Mouse (Mus musculus) limb, embryonic 13.5 days (tissue): ENCODE measurements around the gene Tjp2. TPM values are rescaled to one million over a fixed set of nuclear protein-coding genes. Genes with fewer than 3 reads are reported as not detected.
A peak's percentile ranks its signal among the peaks of the same experiment; 100 is the strongest.
"Not testable (repeated sequence)": the region's sequence is repeated elsewhere in the genome, so short reads cannot be mapped to it uniquely, and the experiment has no call there.

ENCODE experiments used
- ATAC-seq: fragments of 200-750 bp; cut with Nextera tagmentation; 2 replicates; pipeline ENCODE4 v1.8.0; 2017; ENCODE audit warnings: low read depth, moderate number of reproducible peaks, moderate TSS enrichment; ENCODE audit not compliant: low FRiP score
- H3K27ac ChIP-seq: fragments of 300-500 bp; sonication (generic); 2 replicates; pipeline ENCODE4 v1.5.1; 2015; ENCODE audit warnings: inconsistent platforms, mild to moderate bottlenecking, moderate library complexity
- H3K27me3 ChIP-seq: fragments of 300-500 bp; sonication (generic); 2 replicates; pipeline ENCODE4 v1.6.1; 2015; ENCODE audit warnings: mild to moderate bottlenecking, inconsistent platforms
- H3K36me3 ChIP-seq: fragments of 300-500 bp; sonication (generic); 2 replicates; pipeline ENCODE4 v1.6.1; 2015; ENCODE audit warnings: inconsistent platforms, mild to moderate bottlenecking, moderate library complexity
- H3K4me1 ChIP-seq: fragments of 300-500 bp; sonication (generic); 2 replicates; pipeline ENCODE4 v1.6.1; 2015; ENCODE audit warnings: inconsistent platforms
- H3K4me2 ChIP-seq: fragments of 300-500 bp; sonication (generic); replicated peaks from 2 replicates; pipeline ENCODE4 v1.6.1; 2015; ENCODE audit warnings: inconsistent platforms, mild to moderate bottlenecking, moderate library complexity
- H3K4me3 ChIP-seq: fragments of 300-500 bp; sonication (generic); 2 replicates; pipeline ENCODE4 v1.5.1; 2015; ENCODE audit warnings: moderate library complexity, mild to moderate bottlenecking, inconsistent platforms
- H3K9ac ChIP-seq: fragments of 300-500 bp; sonication (generic); 2 replicates; pipeline ENCODE4 v1.6.1; 2015; ENCODE audit warnings: mild to moderate bottlenecking, inconsistent platforms
- H3K9me3 ChIP-seq: fragments of 300-500 bp; sonication (generic); 2 replicates; pipeline ENCODE4 v1.6.1; 2016; ENCODE audit warnings: inconsistent platforms
- WGBS: fragments of 180-500 bp; shearing (Covaris S2); methylation state at CpG from one replicate; pipeline ENCODE4 v1.1.7; 2015; 5-methylcytosine and 5-hydroxymethylcytosine counted together
- polyA plus RNA-seq: library from polyadenylated mRNA; unstranded; fragments of >200 nt; fragmentation: Nextera tagmentation; extraction: Ambion mirVana; gene quantifications from 2 replicates; pipeline ENCODE4 v1.2.1, GENCODE M21; 2015

Tjp2 gene
- polyA plus RNA-seq, 1 experiment from 2014 or later: 17.3 TPM

DNA sequence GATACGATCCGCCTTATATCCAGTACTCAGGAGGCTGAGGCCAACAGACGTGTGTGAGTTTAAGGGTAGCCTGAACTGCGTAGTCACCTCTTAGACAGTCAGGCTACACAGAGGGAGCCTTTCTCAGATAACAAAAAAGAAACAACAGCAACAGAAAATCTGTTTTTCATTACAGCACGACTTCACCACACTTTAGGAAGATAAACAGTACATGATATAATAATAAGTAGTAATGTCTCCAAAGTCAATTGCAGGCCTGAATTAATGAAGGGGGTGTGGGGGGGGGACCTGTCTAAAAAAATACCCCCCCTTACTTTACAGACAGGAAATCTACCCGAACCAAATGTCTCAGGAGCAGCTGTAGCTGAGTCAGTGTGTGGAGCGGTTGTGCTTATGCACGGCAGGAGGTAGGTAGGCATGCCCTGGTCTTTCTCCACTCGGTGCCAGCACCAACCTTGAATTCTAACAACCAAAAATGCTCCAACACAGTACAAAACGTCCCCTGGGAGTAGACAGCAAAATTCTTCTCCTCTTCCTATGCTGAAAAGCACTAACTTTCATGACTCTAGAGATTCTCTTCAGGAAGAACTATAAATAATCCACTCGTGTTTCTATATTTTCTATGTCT lies 26.0 kb downstream of the Tjp2 start:
- Histone ChIP-seq H3K9me3 (peaks cover 4% of the 10 kb centered on the region; the same call in 1 of the 2 replicates), H3K4me1 (peaks cover 16% of the 10 kb centered on the region), H3K36me3 (no peaks in the 10 kb centered on the region), H3K4me2 (no peak overlapping the region), H3K4me3 (no peak overlapping the region), H3K27ac (no peak overlapping the region), H3K27me3 (no peaks in the 10 kb centered on the region), H3K9ac (no peak overlapping the region)
- no peak for ATAC-seq
- 44% methylated on average over 11 of the region's 11 CpGs for WGBS

DNA sequence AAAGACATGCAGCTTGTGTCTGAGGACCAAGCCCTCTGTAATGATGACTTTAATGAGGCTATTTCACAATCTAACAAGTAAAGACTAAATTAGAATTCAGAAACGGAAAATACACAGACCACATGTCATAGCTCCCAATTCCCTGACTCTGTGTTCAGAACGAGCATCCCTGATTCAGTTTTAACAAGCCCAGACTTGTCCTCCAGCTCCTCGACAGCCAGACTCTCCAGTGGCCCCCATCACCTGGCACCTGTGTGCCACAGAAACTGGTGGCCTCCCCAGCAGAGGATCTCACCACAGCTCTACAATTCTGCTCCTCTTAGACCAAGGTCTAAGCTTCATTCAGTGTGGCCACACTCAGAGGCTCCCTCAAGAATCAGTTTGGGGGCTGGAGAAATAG lies 27.5 kb downstream of the Tjp2 start:
- H3K4me1 ChIP-seq: peaks cover 16% of the 10 kb centered on the region
- H3K4me3 ChIP-seq: no peak overlapping the region
- H3K27ac ChIP-seq: no peak overlapping the region
- peaks cover 4% of the 10 kb centered on the region; the same call in 1 of the 2 replicates for H3K9me3 ChIP-seq
- no peaks in the 10 kb centered on the region for H3K27me3 ChIP-seq
- WGBS: 42% methylated on average over 3 of the region's 3 CpGs
- H3K4me2 ChIP-seq: no peak overlapping the region
- H3K36me3 ChIP-seq: no peaks in the 10 kb centered on the region
- no peak overlapping the region for H3K9ac ChIP-seq
- ATAC-seq: no peak

DNA sequence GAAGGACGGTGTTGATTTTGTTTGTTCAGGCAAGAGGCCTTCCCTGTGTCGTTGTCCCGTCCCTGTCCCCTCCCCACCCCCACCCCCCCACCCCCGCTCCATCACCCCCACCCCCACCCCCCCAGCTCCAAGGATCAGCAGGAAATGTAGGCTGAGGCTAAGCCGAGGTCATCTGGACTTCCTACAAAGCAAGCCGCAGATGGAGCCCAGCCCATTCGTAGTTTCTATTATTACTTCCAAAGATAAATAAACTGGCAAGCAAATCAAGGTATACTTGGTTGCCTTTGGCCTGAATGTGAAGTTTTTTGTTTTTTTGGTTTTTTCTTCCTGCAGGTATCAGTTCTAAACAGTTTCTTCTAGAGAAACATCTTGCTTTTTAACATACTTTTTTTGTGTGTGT lies 29.6 kb downstream of the Tjp2 start:
- H3K9ac ChIP-seq: no peak overlapping the region
- 67% methylated on average over 7 of the region's 7 CpGs for WGBS
- H3K9me3 ChIP-seq: peaks cover 4% of the 10 kb centered on the region; the same call in 1 of the 2 replicates
- H3K27ac ChIP-seq: no peak overlapping the region
- no peak for ATAC-seq
- no peaks in the 10 kb centered on the region for H3K36me3 ChIP-seq
- H3K27me3 ChIP-seq: no peaks in the 10 kb centered on the region
- H3K4me1 ChIP-seq: peaks cover 8% of the 10 kb centered on the region; the same call in 1 of the 2 replicates
- no peak overlapping the region for H3K4me2 ChIP-seq
- no peak overlapping the region for H3K4me3 ChIP-seq

DNA sequence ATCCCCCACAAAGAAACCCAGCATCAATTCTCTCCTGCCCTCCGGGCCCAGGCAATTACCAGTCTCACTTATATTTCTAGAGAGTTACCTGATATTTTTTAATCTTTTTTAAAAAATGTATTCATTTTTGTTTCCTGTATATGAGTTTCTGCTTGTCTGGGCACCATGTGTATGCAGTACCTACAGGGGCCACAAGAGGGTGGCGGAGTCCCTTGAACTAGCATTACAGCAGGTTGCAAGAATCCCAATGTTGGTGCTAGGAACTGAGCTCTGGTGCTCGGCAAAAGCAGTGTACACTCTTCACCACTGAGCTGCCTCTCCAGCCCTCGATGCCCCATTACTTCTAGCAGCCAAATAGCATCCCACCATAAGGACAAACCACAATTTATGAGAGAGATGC lies 30.6 kb downstream of the Tjp2 start:
- ATAC-seq: no peak
- Histone ChIP-seq H3K27me3 (no peaks in the 10 kb centered on the region), H3K9me3 (peaks cover 4% of the 10 kb centered on the region; the same call in 1 of the 2 replicates), H3K4me1 (0 out of 2 replicates have a peak, but pooled peaks cover 5% of the 10 kb centered on the region), H3K9ac (no peak overlapping the region), H3K36me3 (no peaks in the 10 kb centered on the region), H3K4me3 (no peak overlapping the region), H3K4me2 (no peak overlapping the region), H3K27ac (no peak overlapping the region)
- WGBS: 93% methylated on average over 4 of the region's 4 CpGs

DNA sequence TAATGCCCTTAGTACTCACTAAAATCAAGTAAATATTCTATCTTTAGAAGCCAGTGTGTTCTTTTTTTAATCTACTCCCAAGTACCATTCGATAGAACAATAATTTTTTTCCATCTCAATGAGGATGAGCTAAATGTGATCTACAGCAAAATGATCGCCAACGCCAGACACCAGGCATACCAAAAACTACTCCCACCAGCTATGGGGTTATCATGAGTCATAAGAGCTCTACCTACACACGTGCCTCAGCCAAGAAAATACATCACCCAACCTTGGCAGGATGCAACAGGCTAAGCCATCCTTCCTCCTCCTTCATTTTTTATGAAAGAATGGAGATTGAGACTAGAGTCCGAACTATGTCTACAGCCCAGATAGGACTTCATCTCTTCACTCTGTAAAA lies 31.9 kb downstream of the Tjp2 start:
- Histone ChIP-seq H3K9ac (no peak overlapping the region), H3K4me2 (no peak overlapping the region), H3K4me1 (no peaks in the 10 kb centered on the region), H3K36me3 (no peaks in the 10 kb centered on the region), H3K9me3 (peaks cover 4% of the 10 kb centered on the region; the same call in 1 of the 2 replicates), H3K27ac (no peak overlapping the region), H3K27me3 (no peaks in the 10 kb centered on the region), H3K4me3 (no peak overlapping the region)
- no peak for ATAC-seq
- WGBS: 91% methylated on average over 5 of the region's 5 CpGs

DNA sequence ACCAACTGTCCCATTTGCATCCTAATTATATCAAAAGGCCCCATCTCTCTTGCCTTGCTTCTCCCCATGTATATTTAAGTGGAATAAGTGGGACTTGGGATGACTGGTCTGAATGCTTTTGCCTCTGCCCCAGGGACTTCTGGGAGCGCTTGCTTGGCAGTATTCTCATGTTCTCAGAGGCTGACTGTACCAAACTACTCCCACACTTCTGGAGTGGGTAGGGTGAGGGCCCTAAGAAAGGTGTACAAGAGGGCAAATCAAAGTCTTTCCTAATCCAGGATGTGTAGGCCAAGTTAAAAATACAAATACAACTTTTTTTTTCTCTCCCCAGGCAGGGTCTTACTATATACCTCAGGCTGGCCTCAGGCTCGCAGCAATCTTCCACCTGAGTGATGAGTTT lies 37.0 kb downstream of the Tjp2 start:
- H3K27ac ChIP-seq: no peak overlapping the region
- H3K36me3 ChIP-seq: no peaks in the 10 kb centered on the region
- no peaks in the 10 kb centered on the region for H3K4me1 ChIP-seq
- H3K4me3 ChIP-seq: no peak overlapping the region
- no peaks in the 10 kb centered on the region for H3K9me3 ChIP-seq
- H3K27me3 ChIP-seq: no peaks in the 10 kb centered on the region
- no peak for ATAC-seq
- no peak overlapping the region for H3K4me2 ChIP-seq
- no peak overlapping the region for H3K9ac ChIP-seq
- 88% methylated on average over 2 of the region's 2 CpGs for WGBS

DNA sequence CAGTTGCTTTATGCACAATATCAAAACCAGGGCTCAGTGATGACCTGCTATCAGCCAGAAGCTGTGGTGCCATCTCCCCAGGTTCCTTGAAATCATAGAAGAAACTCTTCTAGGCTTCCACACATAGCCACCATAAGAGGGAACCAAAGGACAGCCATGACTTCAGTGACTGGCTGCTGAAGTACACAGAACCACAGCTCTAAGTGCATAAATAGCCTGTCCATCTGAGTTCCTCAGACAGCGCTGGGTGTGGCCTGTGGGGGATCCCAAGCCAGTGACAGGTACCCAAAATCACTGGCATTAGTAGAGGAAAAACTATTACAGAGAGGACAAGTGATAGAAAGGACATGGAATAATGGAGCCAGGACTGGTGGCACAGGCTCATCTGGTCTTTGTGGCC lies 37.5 kb downstream of the Tjp2 start:
- not testable (repeated sequence) for H3K4me2 ChIP-seq, H3K9ac ChIP-seq, H3K9me3 ChIP-seq, ATAC-seq, H3K4me3 ChIP-seq, H3K27ac ChIP-seq, H3K36me3 ChIP-seq, H3K4me1 ChIP-seq, H3K27me3 ChIP-seq
- 88% methylated on average over 1 of the region's 1 CpGs for WGBS

DNA sequence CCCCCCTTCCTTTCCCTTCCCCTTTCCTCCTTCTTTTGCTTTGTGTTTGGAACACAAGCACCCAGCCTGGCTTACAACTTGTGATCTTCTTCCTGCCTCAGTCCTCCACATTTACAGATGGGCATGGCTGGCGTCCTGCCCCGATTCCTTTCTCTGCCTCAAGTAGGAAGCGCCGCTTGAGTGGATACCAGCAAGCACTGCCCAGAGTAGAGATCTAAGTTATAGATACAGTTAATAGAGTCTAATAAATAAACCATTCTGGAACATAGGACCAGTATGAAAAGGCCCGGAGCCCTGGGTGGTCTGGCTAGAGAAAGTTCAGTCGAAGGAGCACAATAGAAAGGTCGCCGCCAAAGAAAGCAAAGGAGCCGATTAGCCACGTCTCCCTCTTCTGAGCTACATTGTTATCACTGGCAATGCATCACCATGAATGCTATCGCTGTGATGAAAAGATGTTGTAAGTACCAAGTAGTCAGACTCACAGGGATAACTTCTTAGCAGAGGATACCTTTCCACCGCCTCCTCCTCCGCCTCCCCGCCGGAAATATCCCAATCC lies 41.1 kb downstream of the Tjp2 start:
- Histone ChIP-seq H3K36me3 (no peaks in the 10 kb centered on the region), H3K9ac (no peak overlapping the region), H3K27me3 (no peaks in the 10 kb centered on the region), H3K4me3 (no peak overlapping the region), H3K4me1 (no peaks in the 10 kb centered on the region), H3K9me3 (no peaks in the 10 kb centered on the region), H3K4me2 (no peak overlapping the region), H3K27ac (no peak overlapping the region)
- WGBS: 92% methylated on average over 15 of the region's 15 CpGs
- no peak for ATAC-seq

DNA sequence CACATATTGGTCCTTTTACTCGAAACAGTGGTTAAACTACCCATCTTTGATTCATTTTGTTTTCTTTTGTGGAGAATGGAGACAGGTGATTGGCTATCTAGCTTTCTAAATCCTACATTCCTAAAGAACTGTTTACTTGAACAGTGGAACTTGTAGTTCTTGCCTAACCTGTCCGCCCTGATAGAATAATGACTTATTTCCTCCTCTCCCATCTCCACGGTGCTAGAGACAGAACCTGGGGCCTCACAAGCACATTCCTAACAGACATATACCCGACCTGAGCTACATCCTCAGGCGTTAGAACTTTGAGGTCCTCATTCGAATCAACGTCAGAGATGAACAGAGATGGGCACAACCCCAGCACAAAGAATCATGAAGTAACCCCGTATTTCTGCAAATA lies 44.4 kb downstream of the Tjp2 start:
- no peak for ATAC-seq
- Histone ChIP-seq H3K27ac (no peak overlapping the region), H3K36me3 (no peaks in the 10 kb centered on the region), H3K27me3 (no peaks in the 10 kb centered on the region), H3K9ac (no peak overlapping the region), H3K4me2 (no peak overlapping the region), H3K9me3 (no peaks in the 10 kb centered on the region), H3K4me1 (peaks cover 3% of the 10 kb centered on the region), H3K4me3 (no peak overlapping the region)
- WGBS: 70% methylated on average over 8 of the region's 8 CpGs

DNA sequence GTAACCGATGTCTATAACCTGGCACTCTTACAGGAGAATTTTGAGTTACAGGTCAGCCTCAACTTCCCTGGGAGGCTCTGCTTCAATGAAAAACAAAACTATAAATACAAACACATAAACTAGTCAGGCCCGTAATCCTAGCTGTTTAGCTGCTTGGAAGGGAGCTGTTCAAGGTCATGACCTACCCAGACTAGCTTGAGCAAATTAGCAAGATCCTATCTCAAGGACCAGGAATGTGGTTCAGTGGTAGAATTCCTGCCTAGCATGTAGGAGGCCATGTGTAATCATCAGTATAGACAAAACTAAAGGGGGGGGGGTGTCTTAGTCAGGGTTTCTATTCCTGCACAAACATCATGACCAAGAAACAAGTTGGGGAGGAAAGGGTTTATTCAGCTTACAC lies 46.7 kb downstream of the Tjp2 start:
- no peak overlapping the region for H3K4me2 ChIP-seq
- WGBS: 64% methylated on average over 2 of the region's 2 CpGs
- no peaks in the 10 kb centered on the region for H3K9me3 ChIP-seq
- ATAC-seq: no peak
- H3K36me3 ChIP-seq: no peaks in the 10 kb centered on the region
- H3K4me1 ChIP-seq: peaks cover 16% of the 10 kb centered on the region
- H3K9ac ChIP-seq: no peak overlapping the region
- H3K4me3 ChIP-seq: no peak overlapping the region
- no peaks in the 10 kb centered on the region for H3K27me3 ChIP-seq
- no peak overlapping the region for H3K27ac ChIP-seq

DNA sequence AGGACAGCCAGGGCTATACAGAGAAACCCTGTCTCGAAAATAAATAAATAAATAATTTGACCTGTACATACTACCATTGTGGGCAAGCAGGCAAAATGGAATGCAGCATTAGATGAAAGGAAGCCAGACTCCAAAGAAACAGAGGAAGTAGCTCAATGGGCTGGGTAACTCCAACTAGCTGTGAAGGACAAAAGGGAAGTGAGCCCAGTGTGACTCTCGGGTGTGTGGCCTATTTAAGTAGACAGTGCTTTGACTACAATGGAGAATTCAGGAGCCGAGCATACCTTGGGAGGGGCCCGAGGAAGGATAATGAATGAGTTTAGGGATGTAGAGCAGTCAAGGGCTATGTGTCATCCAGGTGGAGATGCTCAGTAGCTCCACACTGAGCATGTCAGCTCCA lies 48.1 kb downstream of the Tjp2 start:
- Histone ChIP-seq H3K27ac (no peak overlapping the region), H3K9ac (no peak overlapping the region), H3K4me3 (no peak overlapping the region), H3K4me1 (peaks cover 22% of the 10 kb centered on the region), H3K4me2 (no peak overlapping the region), H3K27me3 (no peaks in the 10 kb centered on the region), H3K36me3 (no peaks in the 10 kb centered on the region), H3K9me3 (no peaks in the 10 kb centered on the region)
- 88% methylated on average over 4 of the region's 4 CpGs for WGBS
- no peak for ATAC-seq

DNA sequence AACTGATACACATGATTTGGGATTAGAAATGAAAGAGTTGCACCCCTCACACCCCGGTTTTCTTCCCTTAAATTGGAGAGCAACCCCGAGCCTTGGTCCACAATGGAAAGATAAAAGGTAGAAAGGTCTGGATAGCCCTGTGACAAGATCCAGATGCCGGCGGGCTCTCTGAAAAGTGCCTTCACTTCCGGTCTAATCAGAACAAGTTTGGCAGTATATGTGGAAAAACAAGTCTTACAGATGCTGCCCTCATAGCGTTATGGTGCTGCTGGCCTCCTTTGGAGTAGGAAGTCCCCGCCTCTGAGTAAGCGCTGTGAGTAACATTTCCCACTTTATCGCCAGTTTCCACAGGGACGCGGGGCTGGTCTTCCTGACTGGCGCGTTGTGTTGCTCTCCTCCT lies 49.9 kb downstream of the Tjp2 start:
- Histone ChIP-seq H3K27me3 (no peaks in the 10 kb centered on the region), H3K4me3 (peak overlapping the region; percentile 77), H3K4me2 (peak overlapping the region; percentile 76), H3K9me3 (no peaks in the 10 kb centered on the region), H3K4me1 (peaks cover 22% of the 10 kb centered on the region), H3K27ac (no peak overlapping the region), H3K36me3 (no peaks in the 10 kb centered on the region), H3K9ac (no peak overlapping the region; the same call in 1 of the 2 replicates)
- ATAC-seq: no peak
- 2% methylated on average over 13 of the region's 13 CpGs for WGBS
